Mouse (Mus musculus) liver, adult 2 months (tissue): ENCODE measurements at regions not wholly inside any gene's neighbourhood (a gene's known extent, or its start where the extent isn't known, plus 50 kb on each side); places are given as distances from the start of the nearest gene placed in this dataset.

Source experiments
- DNase-seq: peaks from one replicate; pipeline ENCODE4 v3.0.0-alpha.2; 2011; ENCODE audit warnings: low read depth, low spot score; ENCODE audit errors: extremely low read depth
- H3K27ac ChIP-seq: fragments of 200-500 bp; replicated peaks from 2 replicates; pipeline ENCODE4 v1.5.1; 2012; ENCODE audit warnings: low read depth, mild to moderate bottlenecking, control low read depth, inconsistent platforms, low read length; ENCODE audit not compliant: insufficient read depth
- H3K27me3 ChIP-seq: fragments of 200-500 bp; 2 replicates; pipeline ENCODE4 v1.6.1; 2012; ENCODE audit warnings: mild to moderate bottlenecking, moderate library complexity, low read length, inconsistent platforms; ENCODE audit not compliant: control insufficient read depth, insufficient read depth
- H3K36me3 ChIP-seq: fragments of 200-500 bp; 2 replicates; pipeline ENCODE4 v1.6.1; 2012; ENCODE audit warnings: low read length, inconsistent platforms; ENCODE audit not compliant: control insufficient read depth, insufficient read depth
- H3K4me1 ChIP-seq: fragments of 200-500 bp; 2 replicates; pipeline ENCODE4 v1.6.1; 2011; ENCODE audit warnings: low read length; ENCODE audit not compliant: control insufficient read depth, insufficient read depth
- H3K4me3 ChIP-seq: fragments of 200-500 bp; 2 replicates; pipeline ENCODE4 v1.5.1; 2011; ENCODE audit warnings: low read depth, mild to moderate bottlenecking, control low read depth, low read length, moderate library complexity; ENCODE audit not compliant: insufficient read depth
- H3K79me2 ChIP-seq: fragments of 200-500 bp; 2 replicates; pipeline ENCODE4 v1.6.1; 2012; ENCODE audit warnings: inconsistent platforms, mild to moderate bottlenecking, low read length, moderate library complexity; ENCODE audit not compliant: control insufficient read depth, insufficient read depth
- H3K9ac ChIP-seq: fragments of 200-500 bp; 2 replicates; pipeline ENCODE4 v1.6.1; 2012; ENCODE audit warnings: low read depth, mild to moderate bottlenecking, control low read depth, inconsistent platforms, low read length
- CTCF ChIP-seq: fragments of 200-500 bp; IDR thresholded peaks from 2 replicates; pipeline ENCODE4 v1.5.1; 2011; ENCODE audit warnings: low read depth, low read length, control low read depth
- POLR2A ChIP-seq: fragments of 200-500 bp; IDR thresholded peaks from 2 replicates; pipeline ENCODE4 v1.6.1; 2011; ENCODE audit warnings: low read length, control low read depth; ENCODE audit not compliant: insufficient read depth; ENCODE audit errors: extremely low read depth
- WGBS: fragments of 180-500 bp; shearing (Covaris S2); methylation state at CpG from one replicate; pipeline ENCODE4 v1.1.7; 2018; 5-methylcytosine and 5-hydroxymethylcytosine counted together

GRCm38 (mm10) chr6:94915842-94916620 lies 201.0 kb upstream of the Kbtbd8 start:
- TF ChIP-seq POLR2A (no peak), CTCF (no peak)
- DNase-seq, result no peak
- H3K27me3 ChIP-seq, result no peaks in the 10 kb centered on the region
- H3K36me3 ChIP-seq, result no peaks in the 10 kb centered on the region
- H3K79me2 ChIP-seq, result no peaks in the 10 kb centered on the region
- 72% methylated on average over 8 of the region's 8 CpGs for WGBS
- no peak overlapping the region for H3K9ac ChIP-seq
- H3K27ac ChIP-seq, result no peak overlapping the region
- no peaks in the 10 kb centered on the region; the same call in 1 of the 2 replicates for H3K4me1 ChIP-seq
- H3K4me3 ChIP-seq, result no peak overlapping the region

GRCm38 (mm10) chr6:94911836-94912235 lies 205.2 kb upstream of the Kbtbd8 start:
- TF ChIP-seq CTCF (no peak), POLR2A (no peak)
- no peak for DNase-seq
- H3K36me3 ChIP-seq, result no peaks in the 10 kb centered on the region
- H3K27me3 ChIP-seq, result no peaks in the 10 kb centered on the region
- H3K27ac ChIP-seq, result no peak overlapping the region
- no peaks in the 10 kb centered on the region for H3K79me2 ChIP-seq
- H3K9ac ChIP-seq, result no peak overlapping the region
- H3K4me3 ChIP-seq, result no peak overlapping the region
- WGBS, result 91% methylated on average over 3 of the region's 3 CpGs
- no peaks in the 10 kb centered on the region for H3K4me1 ChIP-seq

GRCm38 (mm10) chr6:94911374-94911773 lies 205.7 kb upstream of the Kbtbd8 start:
- 93% methylated on average over 9 of the region's 9 CpGs for WGBS
- Histone ChIP-seq H3K27me3 (no peaks in the 10 kb centered on the region), H3K27ac (no peak overlapping the region), H3K4me1 (no peaks in the 10 kb centered on the region), H3K4me3 (no peak overlapping the region), H3K36me3 (no peaks in the 10 kb centered on the region), H3K9ac (no peak overlapping the region), H3K79me2 (no peaks in the 10 kb centered on the region)
- TF ChIP-seq POLR2A (no peak), CTCF (no peak)
- no peak for DNase-seq

GRCm38 (mm10) chr6:94900862-94901261 lies 200.9 kb upstream of the Lrig1 start:
- Histone ChIP-seq H3K79me2 (no peaks in the 10 kb centered on the region), H3K27me3 (no peaks in the 10 kb centered on the region), H3K4me1 (no peaks in the 10 kb centered on the region), H3K4me3 (no peak overlapping the region), H3K36me3 (no peaks in the 10 kb centered on the region), H3K9ac (no peak overlapping the region), H3K27ac (no peak overlapping the region)
- TF ChIP-seq CTCF (no peak), POLR2A (no peak)
- no peak for DNase-seq
- WGBS, result 89% methylated on average over 4 of the region's 4 CpGs

GRCm38 (mm10) chr6:94898881-94899280 lies 198.9 kb upstream of the Lrig1 start:
- Histone ChIP-seq H3K79me2 (no peaks in the 10 kb centered on the region), H3K4me1 (no peaks in the 10 kb centered on the region), H3K27ac (no peak overlapping the region), H3K27me3 (no peaks in the 10 kb centered on the region), H3K36me3 (no peaks in the 10 kb centered on the region), H3K9ac (no peak overlapping the region), H3K4me3 (no peak overlapping the region)
- WGBS, result 93% methylated on average over 9 of the region's 9 CpGs
- TF ChIP-seq POLR2A (no peak), CTCF (no peak)
- no peak for DNase-seq

- no peak overlapping the region for H3K9ac ChIP-seq
- 61% methylated on average over 3 of the region's 3 CpGs for WGBS
Observed at GRCm38 (mm10) chr6:94890165-94890564, 190.2 kb upstream of the Lrig1 start.

More at GRCm38 (mm10) chr6:94890165-94890564, 190.2 kb upstream of the Lrig1 start:
- Histone ChIP-seq H3K27me3 (no peaks in the 10 kb centered on the region), H3K36me3 (no peaks in the 10 kb centered on the region), H3K27ac (no peak overlapping the region), H3K79me2 (no peaks in the 10 kb centered on the region), H3K4me3 (no peak overlapping the region), H3K4me1 (no peaks in the 10 kb centered on the region)
- DNase-seq, result no peak
- no peak for TF ChIP-seq CTCF
- no peak for TF ChIP-seq POLR2A
